Mouse (Mus musculus): Measurements from ENCODE around the gene Hgf.

Hgf gene

DNA sequence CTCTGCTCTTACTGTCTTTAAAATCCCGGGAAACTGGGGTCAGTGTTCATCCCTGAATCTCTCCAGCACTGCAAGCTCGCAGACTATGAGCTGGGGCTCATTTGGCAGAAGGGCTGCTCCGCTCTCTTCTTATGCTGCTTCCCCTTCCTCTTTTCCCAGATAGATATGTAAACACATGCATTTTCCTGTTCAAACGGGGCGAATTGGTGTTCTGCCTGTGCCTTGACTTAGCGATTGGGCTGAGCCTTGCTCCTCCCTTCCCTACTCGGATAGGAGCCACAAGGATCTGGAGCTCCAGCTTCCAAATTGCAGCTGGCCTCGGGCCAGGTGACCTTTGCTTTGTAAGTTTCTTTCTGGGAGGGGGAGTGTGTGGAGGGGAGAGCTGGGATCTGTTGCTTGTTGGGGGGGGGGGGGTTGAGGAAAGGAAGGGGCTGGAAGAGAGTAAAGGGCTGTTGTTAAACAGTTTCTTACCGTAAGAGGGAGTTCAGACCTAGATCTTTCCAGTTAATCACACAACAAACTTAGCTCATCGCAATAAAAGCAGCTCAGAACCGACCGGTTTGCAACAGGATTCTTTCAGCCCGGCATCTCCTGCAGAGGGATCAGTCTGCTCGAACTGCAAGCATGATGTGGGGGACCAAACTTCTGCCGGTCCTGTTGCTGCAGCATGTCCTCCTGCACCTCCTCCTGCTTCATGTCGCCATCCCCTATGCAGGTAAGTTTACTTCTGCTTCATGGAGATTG, at the start of gene Hgf:
TSS of gene Hgf (plus strand) at position 192 of the 744 bp plus-strand sequence.
- peak in 1 of 2 experiments; percentile 3 for DNase-seq

DNA sequence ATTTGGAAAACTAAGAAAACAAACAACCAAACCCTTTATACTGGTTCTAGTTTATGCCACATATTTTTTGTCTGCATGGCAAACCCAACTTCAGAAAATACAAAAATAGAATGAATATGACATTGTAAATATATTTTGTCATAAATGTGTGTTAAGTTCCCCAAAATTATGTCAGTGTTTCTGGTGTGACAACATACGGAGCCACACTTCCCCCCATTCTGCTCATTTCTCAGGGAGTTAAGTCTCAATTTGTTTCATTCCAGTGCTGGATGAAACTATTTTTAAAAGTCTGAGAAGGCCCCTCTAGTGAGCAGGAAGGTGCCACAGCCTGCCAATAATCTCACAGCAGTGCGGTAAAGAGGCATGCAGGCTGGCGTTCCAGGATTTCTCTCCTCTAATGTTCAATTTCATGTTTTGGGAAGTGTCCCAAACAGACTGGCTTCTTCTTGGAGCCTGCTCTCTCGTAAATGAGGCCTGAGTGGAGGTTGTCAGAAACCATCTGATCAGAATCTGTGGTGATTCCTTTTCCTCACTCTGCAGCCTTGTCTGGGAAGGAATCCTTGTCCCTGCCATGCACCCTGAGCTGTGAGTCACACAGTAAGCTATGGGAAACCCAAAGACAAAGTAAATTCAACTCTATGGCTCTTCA, 46.5 kb upstream of the Hgf start:
- DNase-seq = no peak

- no peak for DNase-seq
Observed at GRCm38 (mm10) chr5:16531619-16532277, 21.5 kb upstream of the Hgf start.

DNA sequence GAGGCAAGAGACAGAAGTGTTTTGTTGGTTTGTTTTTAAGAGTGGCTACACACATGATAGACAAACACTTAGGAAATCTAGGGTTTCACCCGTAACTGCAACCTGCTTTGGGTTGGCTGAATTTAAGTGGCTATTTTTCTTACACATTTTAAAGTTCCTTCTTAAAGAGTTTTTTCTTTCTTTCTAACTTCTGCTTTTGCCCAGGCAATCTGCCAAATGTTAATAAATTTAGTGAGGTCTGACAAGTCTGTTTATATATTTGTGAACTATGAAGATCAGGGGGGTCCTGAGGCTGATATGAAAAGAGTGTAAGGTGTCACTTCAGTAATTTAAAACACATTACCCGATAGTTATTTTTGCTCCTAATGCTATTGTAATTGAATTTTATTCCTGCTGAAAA, 15.2 kb upstream of the Hgf start:
- DNase-seq = no peak

GRCm38 (mm10) chr5:16541561-16542116, 11.7 kb upstream of the Hgf start:
- DNase-seq = no peak

DNA sequence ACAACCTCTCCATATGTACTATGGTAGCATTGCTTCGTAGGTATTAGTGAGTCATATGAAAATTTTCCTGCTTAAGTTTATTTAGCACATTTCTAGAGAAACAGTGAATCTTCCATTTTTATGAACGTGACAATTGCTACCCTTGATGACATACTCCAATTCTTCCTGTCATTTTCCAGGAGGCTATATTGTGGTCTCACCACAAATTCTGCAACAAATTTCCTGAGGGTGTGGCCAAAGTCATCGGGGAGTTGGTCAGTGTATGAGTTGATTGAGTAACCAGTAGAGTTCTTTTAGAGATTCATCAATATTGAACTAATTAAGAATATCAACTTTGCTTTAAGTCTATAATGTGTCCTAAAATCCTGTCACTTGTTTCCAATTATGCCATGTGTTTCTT, 5.8 kb upstream of the Hgf start:
- DNase-seq = no peak

DNA sequence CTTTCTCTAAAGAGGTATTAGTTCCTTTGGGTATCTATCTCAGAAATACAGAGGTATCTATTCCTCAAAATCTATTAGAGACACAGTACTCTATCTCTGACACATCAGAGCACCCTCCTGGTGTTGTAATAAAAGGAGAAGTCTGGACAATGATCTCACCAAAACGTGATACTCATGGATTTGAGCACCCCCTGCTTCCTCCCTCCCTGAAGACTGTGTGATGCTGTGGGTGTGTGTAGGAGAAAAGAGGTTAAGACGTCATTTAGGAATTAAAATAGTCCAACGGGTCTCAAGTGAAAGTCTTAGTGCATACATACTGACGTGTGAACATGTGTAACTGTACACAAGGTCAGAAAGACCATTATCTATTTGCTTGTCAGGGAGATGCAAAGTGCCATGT, 648 bp upstream of the Hgf start:
- no peak for DNase-seq

DNA sequence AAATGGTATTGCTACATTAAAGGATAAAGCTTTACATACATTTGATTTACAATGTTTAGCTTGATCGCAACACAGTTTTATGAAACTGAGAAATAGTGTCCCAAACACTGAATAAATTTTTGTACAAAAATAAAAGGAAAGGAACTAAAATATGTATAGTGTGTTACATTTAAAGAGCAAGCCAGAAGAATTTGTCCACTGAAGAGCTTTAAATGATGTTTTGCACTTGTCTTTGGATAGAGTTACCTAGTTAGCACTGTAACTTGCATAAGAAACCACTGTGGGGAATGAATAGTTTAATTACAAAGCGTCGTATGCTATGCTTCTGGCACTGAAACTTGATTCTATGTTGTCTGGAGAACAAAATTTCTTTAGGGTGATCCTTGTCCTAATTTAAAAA, 7.0 kb downstream of the Hgf start:
- DNase-seq = no peak

GRCm38 (mm10) chr5:16568997-16569396, 15.7 kb downstream of the Hgf start:
- DNase-seq = no peak

DNA sequence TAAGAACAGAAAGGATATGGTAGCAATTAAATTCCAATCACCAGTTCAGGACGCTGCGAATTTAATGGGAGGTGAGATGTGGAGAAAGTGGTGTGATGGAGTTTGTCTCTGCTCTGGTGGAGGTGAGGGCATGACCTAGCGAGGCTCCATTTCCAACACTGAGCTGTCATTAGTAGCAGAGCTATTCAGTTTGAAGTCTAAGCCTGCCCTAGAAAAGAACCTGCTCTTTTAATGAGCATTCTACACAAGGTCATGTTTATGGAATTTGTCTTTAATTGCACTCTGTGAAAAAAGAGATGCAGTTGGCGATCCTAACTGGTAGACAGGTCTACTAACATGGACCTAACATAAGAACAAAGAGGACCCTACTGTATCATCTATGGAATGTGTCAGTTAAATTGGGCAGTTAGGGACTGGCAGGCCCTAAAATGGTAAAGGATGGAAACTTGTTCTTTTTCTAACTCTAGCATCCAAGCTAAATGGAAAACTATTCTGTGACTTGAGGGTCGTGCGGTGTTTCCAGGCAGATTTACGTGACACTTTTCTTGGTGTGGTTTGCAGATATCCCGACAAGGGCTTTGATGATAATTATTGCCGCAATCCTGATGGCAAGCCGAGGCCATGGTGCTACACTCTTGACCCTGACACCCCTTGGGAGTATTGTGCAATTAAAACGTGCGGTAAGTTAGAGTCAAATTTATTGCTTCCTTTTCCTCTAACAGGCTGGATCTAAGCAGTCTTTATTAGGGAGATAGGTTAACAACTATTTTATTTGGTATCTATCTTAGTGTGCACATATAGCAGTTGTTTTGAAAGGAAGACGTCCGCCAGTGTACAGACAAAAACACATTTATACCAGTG, 24.8 kb downstream of the Hgf start:
- DNase-seq = no peak

- no peak for DNase-seq
Observed at GRCm38 (mm10) chr5:16595699-16596098, 42.4 kb downstream of the Hgf start.

GRCm38 (mm10) chr5:16597996-16598395, 44.7 kb downstream of the Hgf start:
- no peak for DNase-seq

DNA sequence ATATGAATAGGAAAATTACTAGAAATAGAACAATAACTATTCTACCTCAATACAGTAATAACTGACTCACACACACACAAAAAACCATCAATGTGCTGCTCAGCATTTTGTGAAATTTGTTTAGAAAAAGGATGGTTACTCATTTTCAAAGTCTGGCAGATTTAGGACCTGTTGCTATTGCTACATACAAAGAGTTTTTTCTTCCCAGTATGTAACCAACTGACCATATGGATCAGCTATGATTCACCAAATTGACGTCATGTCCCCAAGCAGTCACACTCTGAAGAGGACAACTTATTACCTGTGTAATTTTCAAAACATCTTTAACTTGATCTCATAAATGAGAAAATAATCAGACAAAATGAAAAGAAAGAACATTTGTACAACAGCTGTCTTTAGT, 48.2 kb downstream of the Hgf start:
- no peak for DNase-seq

DNA sequence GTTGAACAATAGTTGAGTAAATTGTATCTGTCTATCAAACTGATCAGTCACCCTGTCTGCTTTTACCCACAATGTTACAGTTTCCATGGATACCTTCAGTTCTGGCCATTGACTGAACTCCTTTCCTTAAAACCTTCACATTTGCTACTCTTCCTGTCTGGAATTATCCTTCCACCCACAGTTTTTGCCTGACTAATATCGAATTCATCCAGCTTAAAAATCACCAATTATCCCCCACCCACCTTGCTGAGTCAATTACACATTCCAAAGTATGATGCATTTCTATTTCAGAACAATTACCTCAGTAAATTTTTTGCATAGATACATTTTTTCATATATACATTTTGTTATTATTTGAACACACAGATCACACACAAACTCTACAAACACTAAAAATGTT, 79.7 kb downstream of the Hgf start:
- DNase-seq = no peak

DNA sequence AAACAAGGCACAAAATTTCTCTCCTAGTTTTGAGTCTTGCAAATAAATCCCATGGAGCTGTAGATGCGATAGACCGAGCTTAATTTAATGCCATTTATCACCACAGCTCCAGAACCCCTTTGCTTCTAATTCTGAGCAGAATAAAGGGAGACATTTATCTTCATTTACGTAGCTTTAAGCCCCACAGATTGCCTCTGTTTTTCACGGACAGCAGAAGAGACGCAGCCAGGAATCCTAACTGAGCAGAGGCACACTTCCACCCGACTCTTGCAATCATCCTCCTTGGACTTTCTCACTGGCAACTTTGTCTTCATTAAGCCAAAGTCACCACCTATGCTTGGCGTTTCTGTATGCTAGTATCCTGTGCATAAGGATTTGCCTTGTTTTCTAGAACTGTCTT, 93.1 kb downstream of the Hgf start:
- no peak for DNase-seq

DNA sequence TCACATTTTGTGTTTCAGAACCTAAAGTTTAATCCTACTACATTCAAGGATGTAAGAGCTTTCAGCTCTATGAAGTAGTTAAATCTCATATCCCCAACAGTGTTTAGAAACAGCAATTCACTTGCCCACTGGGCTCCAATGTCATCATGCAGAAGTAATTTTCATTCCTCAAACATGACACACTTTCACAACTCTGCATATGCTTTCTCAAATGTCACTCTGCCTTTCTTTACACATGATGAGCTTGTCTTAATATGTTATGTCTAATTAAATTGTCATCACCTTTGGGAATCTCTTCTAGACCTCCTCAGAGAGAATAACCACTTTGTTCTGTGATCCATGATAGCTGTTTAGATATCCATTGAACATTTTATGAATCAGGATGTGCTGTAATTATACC, 94.4 kb downstream of the Hgf start:
- no peak for DNase-seq

- no peak for DNase-seq
Observed at GRCm38 (mm10) chr5:16650240-16650639, 96.9 kb downstream of the Hgf start.

DNA sequence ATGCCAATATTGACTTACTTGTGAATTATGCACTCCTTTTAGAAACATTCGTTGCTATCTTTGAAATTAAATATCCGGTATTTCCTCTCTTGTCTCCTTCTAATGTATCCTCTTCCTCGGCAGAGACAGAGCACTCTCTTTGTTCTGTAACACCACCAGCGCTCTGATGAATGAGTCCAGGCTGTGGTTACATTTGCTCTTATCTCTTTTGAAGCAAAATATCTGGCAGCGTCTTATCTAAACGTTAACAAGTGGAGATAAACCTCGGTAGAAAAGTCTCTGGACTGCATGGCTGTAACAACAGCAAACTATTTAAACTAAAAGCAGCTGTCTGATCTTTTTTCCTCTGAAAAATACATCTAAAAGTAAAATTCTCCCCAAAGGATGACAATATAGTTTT, 100.7 kb downstream of the Hgf start:
- no peak for DNase-seq
